Mouse (Mus musculus): ENCODE results near the gene Sh2d6. TPM values are rescaled to one million over a fixed set of nuclear protein-coding genes. Genes with fewer than 3 reads are reported as not detected.

Gene Sh2d6
- polyA plus RNA-seq, 1 experiment from 2014 or later: not detected

GRCm38 (mm10) chr6:72515644-72516043 lies 5.9 kb downstream of the Sh2d6 start:
- no peak overlapping the region for H3K9ac ChIP-seq (ENCODE audit: low read depth, low read length)
- no peaks in the 10 kb centered on the region for H3K9me3 ChIP-seq (replicated peaks; ENCODE audit: control insufficient read depth, low read length)
- H3K27ac ChIP-seq (ENCODE audit: low read length): no peak overlapping the region
- H3K4me2 ChIP-seq (ENCODE audit: low read depth, low read length): no peak overlapping the region
- H3K36me3 ChIP-seq (ENCODE audit: control insufficient read depth, insufficient read depth): no peaks in the 10 kb centered on the region
- 80% methylated on average over 6 of the region's 6 CpGs for WGBS (ENCODE audit: insufficient replicate concordance)
- H3K27me3 ChIP-seq (ENCODE audit: control insufficient read depth, insufficient read depth, low read depth, low read length): no peaks in the 10 kb centered on the region
- H3K4me3 ChIP-seq (ENCODE audit: low read depth, low read length): no peak overlapping the region
- H3K4me1 ChIP-seq (ENCODE audit: control insufficient read depth, low read depth, low read length): peaks cover 18% of the 10 kb centered on the region
- ATAC-seq (ENCODE audit: low read depth): no peak

GRCm38 (mm10) chr6:72513071-72513440 lies 8.5 kb downstream of the Sh2d6 start:
- no peaks in the 10 kb centered on the region for H3K36me3 ChIP-seq (ENCODE audit: control insufficient read depth, insufficient read depth)
- no peaks in the 10 kb centered on the region for H3K27me3 ChIP-seq (ENCODE audit: control insufficient read depth, insufficient read depth, low read depth, low read length)
- no peak for ATAC-seq (ENCODE audit: low read depth)
- H3K9ac ChIP-seq (ENCODE audit: low read depth, low read length): peak overlapping the region; percentile 62
- H3K4me2 ChIP-seq (ENCODE audit: low read depth, low read length): peak overlapping the region; percentile 82
- H3K9me3 ChIP-seq (replicated peaks; ENCODE audit: control insufficient read depth, low read length): no peaks in the 10 kb centered on the region
- H3K27ac ChIP-seq (ENCODE audit: low read length): peak overlapping the region; percentile 61
- WGBS (ENCODE audit: insufficient replicate concordance): 44% methylated on average over 7 of the region's 7 CpGs
- H3K4me1 ChIP-seq (ENCODE audit: control insufficient read depth, low read depth, low read length): peaks cover 18% of the 10 kb centered on the region
- H3K4me3 ChIP-seq (ENCODE audit: low read depth, low read length): peak overlapping the region; percentile 63

GRCm38 (mm10) chr6:72512386-72513070 lies 9.0 kb downstream of the Sh2d6 start:
- Histone ChIP-seq H3K4me2 (ENCODE audit: low read depth, low read length) (peak overlapping the region; percentile 82), H3K4me3 (ENCODE audit: low read depth, low read length) (peak overlapping the region; percentile 63), H3K9me3 (replicated peaks; ENCODE audit: control insufficient read depth, low read length) (no peaks in the 10 kb centered on the region), H3K27me3 (ENCODE audit: control insufficient read depth, insufficient read depth, low read depth, low read length) (no peaks in the 10 kb centered on the region), H3K4me1 (ENCODE audit: control insufficient read depth, low read depth, low read length) (peaks cover 18% of the 10 kb centered on the region), H3K36me3 (ENCODE audit: control insufficient read depth, insufficient read depth) (no peaks in the 10 kb centered on the region), H3K27ac (ENCODE audit: low read length) (peak overlapping the region; percentile 61), H3K9ac (ENCODE audit: low read depth, low read length) (peak overlapping the region; percentile 62)
- 5% methylated on average over 33 of the region's 33 CpGs for WGBS (ENCODE audit: insufficient replicate concordance)
- ATAC-seq (ENCODE audit: low read depth): peak; percentile 86

- no peaks in the 10 kb centered on the region for H3K36me3 ChIP-seq (ENCODE audit: control insufficient read depth, insufficient read depth)
- no peak for ATAC-seq (ENCODE audit: low read depth)
- H3K9ac ChIP-seq (ENCODE audit: low read depth, low read length): no peak overlapping the region
- H3K27ac ChIP-seq (ENCODE audit: low read length): no peak overlapping the region
- no peaks in the 10 kb centered on the region for H3K27me3 ChIP-seq (ENCODE audit: control insufficient read depth, insufficient read depth, low read depth, low read length)
- H3K4me2 ChIP-seq (ENCODE audit: low read depth, low read length): no peak overlapping the region
- H3K9me3 ChIP-seq (replicated peaks; ENCODE audit: control insufficient read depth, low read length): no peaks in the 10 kb centered on the region
- H3K4me1 ChIP-seq (ENCODE audit: control insufficient read depth, low read depth, low read length): peaks cover 18% of the 10 kb centered on the region
- no peak overlapping the region for H3K4me3 ChIP-seq (ENCODE audit: low read depth, low read length)
- WGBS (ENCODE audit: insufficient replicate concordance): 71% methylated on average over 6 of the region's 6 CpGs
Observed at GRCm38 (mm10) chr6:72510686-72511421, 10.7 kb downstream of the Sh2d6 start.

- H3K27ac ChIP-seq (ENCODE audit: low read length): no peak overlapping the region
- WGBS (ENCODE audit: insufficient replicate concordance): 64% methylated on average over 2 of the region's 2 CpGs
- ATAC-seq (ENCODE audit: low read depth): no peak
Observed at GRCm38 (mm10) chr6:72509872-72510435, 11.6 kb downstream of the Sh2d6 start.

GRCm38 (mm10) chr6:72508596-72508995 lies 12.9 kb downstream of the Sh2d6 start:
- no peak for ATAC-seq (ENCODE audit: low read depth)
- Histone ChIP-seq H3K27me3 (ENCODE audit: control insufficient read depth, insufficient read depth, low read depth, low read length) (no peaks in the 10 kb centered on the region), H3K36me3 (ENCODE audit: control insufficient read depth, insufficient read depth) (no peaks in the 10 kb centered on the region), H3K4me3 (ENCODE audit: low read depth, low read length) (no peak overlapping the region), H3K27ac (ENCODE audit: low read length) (no peak overlapping the region), H3K4me2 (ENCODE audit: low read depth, low read length) (no peak overlapping the region), H3K9ac (ENCODE audit: low read depth, low read length) (no peak overlapping the region), H3K4me1 (ENCODE audit: control insufficient read depth, low read depth, low read length) (peaks cover 18% of the 10 kb centered on the region), H3K9me3 (replicated peaks; ENCODE audit: control insufficient read depth, low read length) (no peaks in the 10 kb centered on the region)
- 61% methylated on average over 4 of the region's 4 CpGs for WGBS (ENCODE audit: insufficient replicate concordance)

More at GRCm38 (mm10) chr6:72509872-72510435, 11.6 kb downstream of the Sh2d6 start:
- no peaks in the 10 kb centered on the region for H3K27me3 ChIP-seq (ENCODE audit: control insufficient read depth, insufficient read depth, low read depth, low read length)
- H3K4me2 ChIP-seq (ENCODE audit: low read depth, low read length): no peak overlapping the region
- H3K4me3 ChIP-seq (ENCODE audit: low read depth, low read length): no peak overlapping the region
- no peaks in the 10 kb centered on the region for H3K36me3 ChIP-seq (ENCODE audit: control insufficient read depth, insufficient read depth)
- H3K4me1 ChIP-seq (ENCODE audit: control insufficient read depth, low read depth, low read length): peaks cover 18% of the 10 kb centered on the region
- H3K9me3 ChIP-seq (replicated peaks; ENCODE audit: control insufficient read depth, low read length): no peaks in the 10 kb centered on the region
- H3K9ac ChIP-seq (ENCODE audit: low read depth, low read length): no peak overlapping the region

- Histone ChIP-seq H3K4me2 (ENCODE audit: low read depth, low read length) (no peak overlapping the region), H3K4me1 (ENCODE audit: control insufficient read depth, low read depth, low read length) (no peaks in the 10 kb centered on the region), H3K27me3 (ENCODE audit: control insufficient read depth, insufficient read depth, low read depth, low read length) (no peaks in the 10 kb centered on the region), H3K27ac (ENCODE audit: low read length) (no peak overlapping the region), H3K4me3 (ENCODE audit: low read depth, low read length) (no peak overlapping the region), H3K36me3 (ENCODE audit: control insufficient read depth, insufficient read depth) (no peaks in the 10 kb centered on the region), H3K9me3 (replicated peaks; ENCODE audit: control insufficient read depth, low read length) (no peaks in the 10 kb centered on the region), H3K9ac (ENCODE audit: low read depth, low read length) (no peak overlapping the region)
- WGBS (ENCODE audit: insufficient replicate concordance): 66% methylated on average over 1 of the region's 1 CpGs
- ATAC-seq (ENCODE audit: low read depth): no peak
Observed at GRCm38 (mm10) chr6:72506104-72506503, 15.4 kb downstream of the Sh2d6 start.

GRCm38 (mm10) chr6:72503939-72504338 lies 17.6 kb downstream of the Sh2d6 start:
- H3K4me1 ChIP-seq (ENCODE audit: control insufficient read depth, low read depth, low read length): no peaks in the 10 kb centered on the region
- H3K4me3 ChIP-seq (ENCODE audit: low read depth, low read length): no peak overlapping the region
- no peaks in the 10 kb centered on the region for H3K36me3 ChIP-seq (ENCODE audit: control insufficient read depth, insufficient read depth)
- no peaks in the 10 kb centered on the region for H3K9me3 ChIP-seq (replicated peaks; ENCODE audit: control insufficient read depth, low read length)
- no peak overlapping the region for H3K9ac ChIP-seq (ENCODE audit: low read depth, low read length)
- H3K27ac ChIP-seq (ENCODE audit: low read length): no peak overlapping the region
- no peaks in the 10 kb centered on the region for H3K27me3 ChIP-seq (ENCODE audit: control insufficient read depth, insufficient read depth, low read depth, low read length)
- H3K4me2 ChIP-seq (ENCODE audit: low read depth, low read length): no peak overlapping the region
- WGBS (ENCODE audit: insufficient replicate concordance): 75% methylated on average over 2 of the region's 2 CpGs
- no peak for ATAC-seq (ENCODE audit: low read depth)

- no peak overlapping the region for H3K4me2 ChIP-seq (ENCODE audit: low read depth, low read length)
- no peak overlapping the region for H3K27ac ChIP-seq (ENCODE audit: low read length)
- no peaks in the 10 kb centered on the region for H3K4me1 ChIP-seq (ENCODE audit: control insufficient read depth, low read depth, low read length)
- no peaks in the 10 kb centered on the region for H3K27me3 ChIP-seq (ENCODE audit: control insufficient read depth, insufficient read depth, low read depth, low read length)
- H3K4me3 ChIP-seq (ENCODE audit: low read depth, low read length): no peak overlapping the region
- no peak overlapping the region for H3K9ac ChIP-seq (ENCODE audit: low read depth, low read length)
- ATAC-seq (ENCODE audit: low read depth): no peak
- no peaks in the 10 kb centered on the region for H3K9me3 ChIP-seq (replicated peaks; ENCODE audit: control insufficient read depth, low read length)
- H3K36me3 ChIP-seq (ENCODE audit: control insufficient read depth, insufficient read depth): no peaks in the 10 kb centered on the region
Observed at GRCm38 (mm10) chr6:72503309-72503708, 18.2 kb downstream of the Sh2d6 start.
